Mouse (Mus musculus): Measurements from ENCODE around the gene Dixdc1.

The Dixdc1 gene

GRCm38 (mm10) chr9:50700921-50701691 is 38.2 kb downstream of the Dixdc1 start:
- DNase-seq (ENCODE audit: low read depth, low spot score) = no peak

DNA sequence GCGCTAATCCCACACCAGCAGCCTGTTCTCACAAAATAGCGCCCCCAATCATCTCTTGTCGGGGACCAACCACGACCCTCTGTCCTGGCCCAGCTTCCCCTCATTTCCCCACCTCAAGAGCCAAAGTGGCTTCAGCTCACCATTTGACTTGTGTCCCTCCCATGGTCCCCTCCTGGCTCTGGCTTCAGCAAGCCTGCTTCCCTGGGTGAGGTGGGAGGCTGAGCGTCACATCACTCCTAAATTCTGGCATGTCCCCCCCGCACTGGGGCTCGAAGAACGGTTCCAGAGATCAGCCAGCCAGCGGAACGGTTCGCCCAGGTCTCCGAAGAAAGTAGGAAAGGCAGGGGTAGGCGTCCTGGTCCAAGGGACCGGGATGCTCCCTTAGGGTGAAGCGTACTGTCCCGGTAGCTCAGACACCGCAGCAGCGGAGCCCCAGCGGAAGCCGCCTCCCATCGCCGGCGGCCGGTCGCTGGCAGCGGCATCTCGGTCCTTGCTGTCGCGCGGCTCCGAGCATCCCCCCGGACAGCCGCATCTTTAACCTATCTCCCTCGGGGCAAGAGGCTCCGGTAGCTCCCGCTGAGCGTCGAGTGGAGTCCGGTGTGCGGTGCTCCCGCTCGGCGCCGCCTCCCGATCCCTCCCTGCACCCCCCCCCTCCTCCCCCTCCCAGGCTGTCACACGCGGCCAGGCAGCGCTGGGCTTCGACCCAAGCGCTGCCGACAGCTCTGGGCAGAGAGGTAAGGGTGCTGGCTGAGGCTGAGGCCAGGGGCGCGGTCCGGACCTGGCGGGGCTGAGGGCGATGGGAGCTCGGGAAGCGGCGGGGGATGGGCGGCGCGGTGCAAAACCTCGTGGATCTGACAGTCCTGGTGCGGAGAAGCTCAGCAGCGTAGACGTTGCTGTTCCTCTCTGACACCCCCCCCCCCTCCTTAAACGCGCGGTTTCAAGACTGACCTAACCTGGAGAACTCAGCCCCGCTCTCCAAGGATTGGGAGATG is 40.6 kb downstream of the Dixdc1 start:
- peak; percentile 55 for DNase-seq (ENCODE audit: low read depth, low spot score)

DNA sequence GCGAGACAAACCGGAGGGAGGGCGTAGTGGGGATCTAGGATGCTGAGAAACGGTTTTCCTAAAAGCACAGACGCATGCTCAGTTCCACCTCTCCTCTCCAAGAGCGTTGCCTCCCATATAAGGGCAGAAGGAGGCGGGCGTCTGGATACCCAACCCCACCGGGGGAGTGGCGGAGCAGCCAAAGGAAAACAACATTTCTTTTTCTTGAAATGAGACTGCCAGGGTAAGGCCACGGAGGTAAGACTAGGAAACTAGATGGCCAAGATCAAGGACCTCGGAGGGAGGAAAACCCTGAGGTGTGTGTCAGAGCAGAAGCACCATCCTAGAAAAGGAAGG is 41.6 kb downstream of the Dixdc1 start:
- DNase-seq (ENCODE audit: low read depth, low spot score) = peak; percentile 48

- DNase-seq (ENCODE audit: low read depth, low spot score) = no peak
Measured at GRCm38 (mm10) chr9:50696851-50697705, 42.2 kb downstream of the Dixdc1 start.

DNA sequence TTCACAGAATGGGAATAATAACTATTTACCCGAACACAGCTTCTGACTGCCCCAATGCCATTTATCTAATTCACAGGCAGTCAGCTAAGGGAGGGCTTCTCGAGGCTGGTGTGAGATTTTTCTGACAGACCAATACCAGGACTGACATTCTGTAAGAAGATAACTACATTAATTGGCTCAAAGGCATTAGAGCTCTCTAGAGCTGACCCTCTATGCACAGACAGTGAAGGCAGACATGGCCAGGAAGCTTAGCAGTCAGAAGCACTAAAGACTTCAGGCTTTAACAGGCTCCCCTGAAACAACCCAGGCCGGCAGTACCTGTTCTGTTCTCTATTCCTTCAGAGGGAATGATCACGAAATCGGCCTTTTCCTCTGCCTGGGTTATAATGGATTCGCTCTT is 44.2 kb downstream of the Dixdc1 start:
- DNase-seq (ENCODE audit: low read depth, low spot score) = no peak

DNA sequence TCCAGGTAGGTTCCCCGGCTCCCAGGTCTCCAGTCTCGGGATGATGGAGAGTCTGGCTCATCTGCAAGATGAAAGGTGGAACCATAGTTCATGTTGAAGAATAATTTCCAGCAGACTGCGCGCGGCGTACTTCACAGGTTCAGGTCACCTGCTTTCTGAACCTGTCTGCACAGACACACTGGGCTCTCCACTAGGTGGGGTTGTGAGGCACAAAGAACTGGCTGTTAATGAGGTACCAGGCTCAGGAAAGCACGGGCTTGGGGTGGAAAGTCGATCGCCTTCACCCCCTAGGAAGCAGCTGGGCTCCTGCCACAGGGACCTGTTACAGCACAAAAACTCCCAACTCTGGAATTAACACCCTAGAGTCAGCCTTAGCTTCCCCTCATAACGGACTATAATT is 45.7 kb downstream of the Dixdc1 start:
- peak; percentile 70 for DNase-seq (ENCODE audit: low read depth, low spot score)

DNA sequence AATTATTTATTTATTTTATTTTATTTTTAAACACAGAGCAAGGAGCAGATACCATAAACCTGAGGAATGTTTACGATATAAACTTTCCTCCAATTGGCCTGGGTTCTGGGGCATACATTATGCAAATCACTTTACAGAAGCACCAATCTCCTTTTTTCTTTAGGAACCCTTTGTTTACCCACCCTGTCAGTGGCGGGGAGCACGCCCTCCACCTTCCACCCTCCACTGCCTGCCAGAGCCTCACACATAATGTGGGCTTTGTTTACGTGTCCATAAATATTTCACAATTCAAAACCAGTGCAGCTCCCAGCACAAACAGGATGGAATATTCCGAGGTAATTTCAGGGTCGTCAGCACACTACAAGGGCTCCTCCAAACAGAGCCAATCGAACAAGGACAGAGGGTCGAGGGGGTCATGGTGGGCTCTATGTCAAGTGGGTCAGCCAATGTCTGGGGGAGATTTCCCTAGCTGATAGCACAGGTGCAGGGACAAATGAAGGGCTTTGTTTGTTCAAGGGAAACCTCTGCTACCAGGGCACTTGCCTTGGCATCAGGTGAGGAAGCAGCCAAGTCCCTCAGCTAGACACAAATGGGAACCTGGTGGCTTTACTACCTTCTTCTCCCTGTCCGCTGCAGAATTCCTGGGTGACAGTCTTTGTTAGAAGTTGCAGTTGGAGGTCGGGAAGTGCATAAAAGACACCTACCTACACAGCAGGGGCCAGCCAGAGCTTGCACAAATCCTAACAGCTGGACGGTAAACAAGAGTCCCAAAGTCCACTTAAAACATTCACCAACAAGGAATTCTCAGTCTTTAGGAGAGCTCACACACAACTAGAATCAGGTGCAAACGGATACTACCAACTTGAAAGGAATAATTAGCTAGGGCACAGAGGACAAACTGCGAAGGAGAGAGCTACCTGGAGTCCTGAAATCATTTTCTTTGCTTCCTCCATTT is 46.4 kb downstream of the Dixdc1 start:
- no peak for DNase-seq (ENCODE audit: low read depth, low spot score)

DNA sequence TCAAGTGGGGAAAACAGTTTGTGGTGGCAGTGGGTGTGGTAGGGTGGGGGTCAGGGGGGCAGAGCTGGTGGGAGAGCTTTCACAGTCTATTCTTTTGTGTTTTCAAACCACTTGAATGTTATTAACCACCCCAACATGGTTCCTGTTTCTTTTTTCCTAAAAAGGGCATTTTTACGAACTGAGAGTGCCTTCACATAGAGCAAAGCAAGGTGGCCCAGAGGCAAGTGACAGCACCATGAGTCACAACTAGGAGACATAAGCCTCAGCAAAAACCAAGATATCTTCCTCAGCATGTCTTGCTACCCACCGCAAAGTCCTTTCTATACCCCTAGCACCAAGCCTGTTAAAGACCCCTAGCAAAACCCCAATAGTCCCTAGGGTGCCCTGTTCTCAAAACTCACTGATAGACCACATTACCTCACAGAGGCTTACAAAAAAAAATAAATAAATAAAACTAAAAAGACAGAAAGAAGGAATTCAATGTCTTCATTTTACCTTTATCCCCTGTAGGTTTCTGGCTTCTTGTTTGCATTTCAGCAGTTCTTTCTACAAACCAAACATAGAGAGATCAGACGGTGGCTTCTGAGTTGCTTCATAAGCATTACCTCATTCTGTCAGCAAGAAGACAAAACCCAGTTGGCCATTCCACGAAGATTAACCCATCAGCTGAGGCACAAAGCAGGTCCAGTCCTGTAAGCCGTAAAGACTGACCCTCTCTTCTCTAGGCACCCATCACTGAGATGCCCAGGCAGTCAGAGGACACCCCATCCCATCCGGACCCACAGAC is 52.3 kb downstream of the Dixdc1 start:
- DNase-seq (ENCODE audit: low read depth, low spot score) = no peak

GRCm38 (mm10) chr9:50681727-50682126 is 57.6 kb downstream of the Dixdc1 start:
- DNase-seq (ENCODE audit: low read depth, low spot score) = no peak

GRCm38 (mm10) chr9:50679406-50679805 is 59.9 kb downstream of the Dixdc1 start:
- DNase-seq (ENCODE audit: low read depth, low spot score) = no peak

- DNase-seq (ENCODE audit: low read depth, low spot score) = peak; percentile 7
Measured at GRCm38 (mm10) chr9:50674771-50675170, 64.5 kb downstream of the Dixdc1 start.

- DNase-seq (ENCODE audit: low read depth, low spot score) = peak; percentile 80
Measured at GRCm38 (mm10) chr9:50670690-50671089, 68.6 kb downstream of the Dixdc1 start.

- DNase-seq (ENCODE audit: low read depth, low spot score) = no peak
Measured at GRCm38 (mm10) chr9:50667579-50668498, 71.5 kb downstream of the Dixdc1 start.

DNA sequence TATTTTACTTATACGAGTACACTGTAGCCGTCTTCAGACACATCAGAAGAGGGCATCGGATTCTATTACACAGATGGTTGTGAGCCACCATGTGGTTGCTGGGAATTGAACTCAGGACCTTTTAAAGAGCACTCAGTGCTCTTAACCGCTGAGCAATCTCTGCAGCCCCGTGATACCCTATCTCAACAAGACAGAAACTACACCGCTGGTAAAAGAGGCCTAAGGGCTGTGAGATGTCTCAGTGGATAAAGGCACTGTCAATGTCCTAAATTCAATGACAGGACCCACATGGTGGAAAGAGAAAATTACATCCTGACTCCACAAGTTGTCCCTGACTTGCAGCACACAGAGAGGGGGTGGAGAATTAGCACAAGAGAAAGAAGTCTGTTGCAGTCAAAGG is 72.9 kb downstream of the Dixdc1 start:
- DNase-seq (ENCODE audit: low read depth, low spot score) = no peak

GRCm38 (mm10) chr9:50664826-50665225 is 74.5 kb downstream of the Dixdc1 start:
- DNase-seq (ENCODE audit: low read depth, low spot score) = no peak

DNA sequence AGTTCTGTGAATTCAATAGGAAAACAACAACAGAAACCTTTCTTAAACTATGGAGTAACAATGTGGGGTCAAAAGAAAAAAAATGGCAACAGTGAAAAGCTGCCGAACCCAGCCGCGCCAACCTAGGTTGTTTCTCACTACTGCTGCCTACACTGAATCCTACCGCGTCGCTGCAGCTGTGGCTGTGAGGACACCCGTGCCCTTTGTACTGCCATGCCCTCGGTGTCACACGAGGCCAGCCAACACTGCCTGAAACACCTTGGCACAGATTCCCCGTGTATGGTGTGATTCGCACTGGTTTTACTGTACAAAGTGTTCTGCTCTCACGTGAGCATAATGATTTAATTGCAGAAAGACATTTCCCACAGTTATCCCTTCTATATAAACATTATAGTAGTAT is 78.9 kb downstream of the Dixdc1 start:
- peak; percentile 44 for DNase-seq (ENCODE audit: low read depth, low spot score)

DNA sequence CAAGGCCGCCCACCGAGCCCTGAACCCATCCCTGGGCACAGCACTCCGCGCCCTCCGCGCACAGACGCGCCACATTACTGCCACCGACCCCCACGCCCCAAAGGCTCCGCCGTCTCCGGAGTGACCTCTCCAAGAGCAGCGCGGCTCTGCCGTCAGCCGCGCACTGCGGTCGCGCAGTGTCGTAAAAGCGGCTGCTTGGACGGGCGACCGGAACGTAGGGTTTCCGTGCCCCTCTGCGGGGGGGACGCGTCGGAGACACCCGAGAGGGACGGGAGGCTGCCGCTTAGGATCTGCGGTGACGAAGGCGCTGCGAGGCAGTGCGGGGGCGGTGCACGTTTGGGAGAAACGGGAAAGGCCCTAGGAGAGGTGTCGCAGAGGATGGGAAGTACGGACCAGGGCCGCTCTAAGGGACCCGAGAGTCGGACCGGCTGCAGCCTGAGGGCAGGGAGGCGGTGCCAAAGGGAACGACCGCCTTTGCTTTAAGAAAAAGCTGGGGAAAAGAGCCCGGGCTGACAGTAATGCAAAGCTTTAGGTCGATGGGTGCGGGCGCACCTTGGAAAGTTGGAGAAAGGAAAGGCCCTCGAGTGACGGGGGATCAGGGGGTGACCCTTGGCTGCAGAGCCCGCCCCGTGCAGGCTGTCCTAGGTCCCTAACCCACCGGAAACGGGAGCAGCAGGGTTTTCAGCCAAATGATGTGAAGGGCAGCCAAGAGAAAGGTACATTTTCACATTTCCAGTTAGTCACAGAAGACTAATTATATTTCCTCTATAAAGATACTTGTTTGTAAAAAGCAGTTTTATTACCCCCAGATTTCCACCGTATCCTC is 79.7 kb downstream of the Dixdc1 start, which contains the start of gene Dlat:
Gene Dlat (minus strand): TSS at position 389 of the 826 bp plus-strand sequence.
- peak; percentile 86 for DNase-seq (ENCODE audit: low read depth, low spot score)

- DNase-seq (ENCODE audit: low read depth, low spot score) = no peak
Measured at GRCm38 (mm10) chr9:50658941-50659388, 80.4 kb downstream of the Dixdc1 start.

Data from CD4-positive, CD25-positive, alpha-beta regulatory T cell, adult 2 months (primary cell).